Mouse (Mus musculus) hindbrain, embryonic 14.5 days (tissue): ENCODE measurements around the gene Entpd7. TPM values are rescaled to one million over a fixed set of nuclear protein-coding genes. Genes with fewer than 3 reads are reported as not detected.

ENCODE experiments used
- ATAC-seq: fragments of 200-750 bp; cut with Nextera tagmentation; 2 replicates; pipeline ENCODE4 v1.8.0; 2017; ENCODE audit warnings: moderate number of reproducible peaks, mild to moderate bottlenecking, moderate TSS enrichment, moderate library complexity; ENCODE audit not compliant: low FRiP score
- DNase-seq: peaks from one replicate; pipeline ENCODE4 v3.0.0-alpha.2; 2015; ENCODE audit warnings: low spot score
- H3K27ac ChIP-seq: fragments of 300-500 bp; sonication (generic); 2 replicates; pipeline ENCODE4 v1.5.1; 2014; ENCODE audit warnings: mild to moderate bottlenecking, moderate library complexity
- H3K27me3 ChIP-seq: fragments of 300-500 bp; sonication (generic); 2 replicates; pipeline ENCODE4 v1.6.1; 2014; ENCODE audit warnings: mild to moderate bottlenecking, low read length, mixed read lengths; ENCODE audit not compliant: control insufficient read depth, insufficient read depth
- H3K36me3 ChIP-seq: fragments of 300-500 bp; sonication (generic); replicated peaks from 2 replicates; pipeline ENCODE4 v1.6.1; 2014; ENCODE audit not compliant: control insufficient read depth, insufficient read depth
- H3K4me1 ChIP-seq: fragments of 300-500 bp; sonication (generic); replicated peaks from 2 replicates; pipeline ENCODE4 v1.6.1; 2014; ENCODE audit warnings: antibody characterized with exemption, low read length, mixed read lengths; ENCODE audit not compliant: control insufficient read depth, insufficient read depth
- H3K4me2 ChIP-seq: fragments of 300-500 bp; sonication (generic); replicated peaks from 2 replicates; pipeline ENCODE4 v1.6.1; 2014; ENCODE audit warnings: mild to moderate bottlenecking, moderate library complexity
- H3K4me3 ChIP-seq: fragments of 300-500 bp; sonication (generic); replicated peaks from 2 replicates; pipeline ENCODE4 v1.5.1; 2014; ENCODE audit warnings: mild to moderate bottlenecking, low read length
- H3K9ac ChIP-seq: fragments of 300-500 bp; sonication (generic); 2 replicates; pipeline ENCODE4 v1.6.1; 2014
- H3K9me3 ChIP-seq: fragments of 300-500 bp; sonication (generic); 2 replicates; pipeline ENCODE4 v1.6.1; 2016; ENCODE audit warnings: low read length; ENCODE audit not compliant: control insufficient read depth
- WGBS: fragments of 180-500 bp; shearing (Covaris S2); extraction: QIAGEN DNeasy Blood & Tissue Kit; methylation state at CpG from one replicate; pipeline ENCODE4 v1.1.7; 2014; 5-methylcytosine and 5-hydroxymethylcytosine counted together
- polyA plus RNA-seq: library from polyadenylated mRNA; unstranded; fragments of >200 nt; fragmentation: Nextera tagmentation; extraction: Ambion mirVana; gene quantifications from 2 replicates; pipeline ENCODE4 v1.2.1, GENCODE M21; 2014

Entpd7 gene
- polyA plus RNA-seq, 1 experiment from 2014 or later: 11.9 TPM

DNA sequence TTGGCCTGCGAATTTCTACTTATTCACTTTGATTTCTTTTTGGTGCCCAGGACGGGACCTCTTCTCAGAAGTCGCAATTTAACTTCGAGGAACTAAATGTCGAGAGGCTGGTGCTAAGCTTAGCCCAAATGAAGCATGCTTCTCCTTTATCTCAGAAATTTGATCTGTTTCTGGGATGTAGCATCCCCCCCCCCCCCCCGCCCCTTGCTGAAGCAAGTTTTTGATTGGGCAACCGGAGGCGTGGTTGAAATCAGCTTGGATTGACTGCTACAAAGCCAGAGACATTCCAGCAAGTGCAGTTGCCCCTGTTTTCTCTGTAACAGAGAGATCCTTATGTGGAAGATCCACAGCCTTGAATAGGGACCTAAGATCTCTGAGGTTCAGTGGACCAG, 40.6 kb downstream of the Entpd7 start:
- peaks cover 51% of the 10 kb centered on the region for H3K36me3 ChIP-seq
- 37% methylated on average over 7 of the region's 8 CpGs for WGBS
- 0 out of 2 replicates have a peak overlapping the region, but pooled peaks have one; percentile 33 for H3K27ac ChIP-seq
- no peaks in the 10 kb centered on the region for H3K4me1 ChIP-seq
- H3K9ac ChIP-seq: peak overlapping the region; percentile 46; the same call in 1 of the 2 replicates
- H3K27me3 ChIP-seq: no peaks in the 10 kb centered on the region
- H3K9me3 ChIP-seq: no peaks in the 10 kb centered on the region
- ATAC-seq (no peak), DNase-seq (no peak)
- peak overlapping the region; percentile 12; the same call in 1 of the 2 replicates for H3K4me3 ChIP-seq
- peak overlapping the region; percentile 38 for H3K4me2 ChIP-seq

DNA sequence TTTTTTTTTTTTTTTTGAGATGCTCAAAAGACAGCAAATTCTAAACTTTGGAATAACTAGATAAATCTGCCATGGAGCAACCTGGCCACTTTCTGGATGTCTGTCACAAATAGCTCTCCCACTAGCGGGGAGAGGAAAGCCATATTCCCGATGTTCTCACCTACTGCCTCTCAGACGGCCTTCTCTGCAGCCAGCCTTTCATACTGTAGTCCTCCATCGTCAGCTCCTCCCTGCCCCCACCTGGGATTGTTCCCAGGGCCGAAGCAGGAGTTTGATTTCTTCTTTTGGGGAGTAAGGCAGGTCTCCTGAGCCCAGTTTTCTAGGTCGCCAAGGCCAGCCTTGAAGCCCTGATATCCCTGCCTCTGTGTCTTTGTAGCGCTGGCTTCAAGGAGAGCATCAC, 41.7 kb downstream of the Entpd7 start:
- no peaks in the 10 kb centered on the region for H3K9me3 ChIP-seq
- H3K4me1 ChIP-seq: no peaks in the 10 kb centered on the region
- H3K36me3 ChIP-seq: peaks cover 50% of the 10 kb centered on the region
- WGBS: 69% methylated on average over 7 of the region's 7 CpGs
- H3K9ac ChIP-seq: no peak overlapping the region
- H3K27ac ChIP-seq: no peak overlapping the region
- no peaks in the 10 kb centered on the region for H3K27me3 ChIP-seq
- ATAC-seq (no peak), DNase-seq (no peak)
- no peak overlapping the region for H3K4me2 ChIP-seq
- H3K4me3 ChIP-seq: no peak overlapping the region

DNA sequence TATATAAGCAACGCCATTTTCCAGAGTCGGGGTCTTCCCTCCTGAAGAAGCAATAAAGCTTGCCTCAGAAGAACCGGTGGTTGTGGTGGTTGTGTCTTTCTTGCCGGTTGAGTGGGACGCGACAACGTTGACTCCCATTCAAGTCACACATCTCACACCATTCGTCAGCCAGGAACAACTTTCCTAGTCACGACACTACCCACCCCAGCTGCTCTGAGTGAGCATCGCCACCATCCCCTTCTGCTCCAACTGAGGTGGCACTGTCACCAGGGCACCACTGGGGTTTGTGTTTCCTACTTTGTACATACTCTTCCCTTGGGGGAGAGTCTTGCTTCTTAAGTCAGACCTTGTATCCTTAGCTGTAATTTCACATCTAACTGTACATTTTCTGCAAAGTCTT, 48.9 kb downstream of the Entpd7 start:
- Histone ChIP-seq H3K9ac (no peak overlapping the region), H3K4me1 (no peaks in the 10 kb centered on the region), H3K9me3 (no peaks in the 10 kb centered on the region), H3K4me3 (no peak overlapping the region), H3K4me2 (no peak overlapping the region), H3K36me3 (peaks cover 85% of the 10 kb centered on the region), H3K27me3 (no peaks in the 10 kb centered on the region), H3K27ac (no peak overlapping the region)
- 98% methylated on average over 10 of the region's 10 CpGs for WGBS
- DNase-seq: no peak
- no peak for ATAC-seq

- no peaks in the 10 kb centered on the region for H3K9me3 ChIP-seq
- H3K4me3 ChIP-seq: no peak overlapping the region
- 97% methylated on average over 7 of the region's 7 CpGs for WGBS
- peaks cover 92% of the 10 kb centered on the region for H3K36me3 ChIP-seq
- DNase-seq: no peak
- H3K9ac ChIP-seq: no peak overlapping the region
- no peak overlapping the region for H3K27ac ChIP-seq
- no peak overlapping the region for H3K4me2 ChIP-seq
- H3K4me1 ChIP-seq: no peaks in the 10 kb centered on the region
- H3K27me3 ChIP-seq: no peaks in the 10 kb centered on the region
- ATAC-seq: no peak
Observed at GRCm38 (mm10) chr19:43743401-43743800, 53.9 kb downstream of the Entpd7 start.

GRCm38 (mm10) chr19:43745740-43746139, 56.3 kb downstream of the Entpd7 start:
- Histone ChIP-seq H3K4me2 (no peak overlapping the region), H3K27ac (no peak overlapping the region), H3K4me3 (no peak overlapping the region), H3K4me1 (no peaks in the 10 kb centered on the region), H3K9me3 (no peaks in the 10 kb centered on the region), H3K27me3 (no peaks in the 10 kb centered on the region), H3K9ac (no peak overlapping the region), H3K36me3 (peaks cover 91% of the 10 kb centered on the region)
- 93% methylated on average over 3 of the region's 3 CpGs for WGBS
- DNase-seq (no peak), ATAC-seq (no peak)

DNA sequence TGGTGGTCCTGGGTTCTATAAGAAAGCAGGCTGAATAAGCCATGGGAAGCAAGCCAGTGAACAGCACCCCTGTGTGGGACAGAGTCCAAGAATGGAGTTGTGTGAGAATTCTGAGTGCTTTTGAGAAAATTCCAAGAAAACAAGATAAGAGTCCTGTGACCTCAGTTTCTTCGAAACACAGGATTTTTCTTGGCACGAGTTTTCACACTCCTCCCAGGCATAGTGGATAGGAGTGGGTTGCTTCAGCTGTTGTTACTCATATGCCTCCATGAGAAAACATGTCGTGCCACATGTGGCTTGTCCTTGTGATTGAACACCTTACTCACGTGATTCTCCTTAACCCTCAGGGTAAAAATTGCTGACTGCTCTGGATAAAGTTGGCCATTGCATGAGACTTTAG, 58.4 kb downstream of the Entpd7 start:
- Histone ChIP-seq H3K9me3 (no peaks in the 10 kb centered on the region), H3K9ac (no peak overlapping the region), H3K4me1 (0 out of 2 replicates have a peak, but pooled peaks cover 4% of the 10 kb centered on the region), H3K27me3 (no peaks in the 10 kb centered on the region), H3K27ac (no peak overlapping the region), H3K4me2 (no peak overlapping the region), H3K4me3 (no peak overlapping the region), H3K36me3 (peaks cover 74% of the 10 kb centered on the region)
- ATAC-seq (no peak), DNase-seq (no peak)
- 93% methylated on average over 4 of the region's 4 CpGs for WGBS

GRCm38 (mm10) chr19:43750008-43750407, 60.5 kb downstream of the Entpd7 start:
- Histone ChIP-seq H3K4me2 (no peak overlapping the region), H3K9me3 (no peaks in the 10 kb centered on the region), H3K9ac (no peak overlapping the region), H3K27ac (no peak overlapping the region), H3K4me1 (peaks cover 4% of the 10 kb centered on the region; the same call in 1 of the 2 replicates), H3K36me3 (peaks cover 56% of the 10 kb centered on the region), H3K4me3 (no peak overlapping the region), H3K27me3 (no peaks in the 10 kb centered on the region)
- ATAC-seq (no peak), DNase-seq (no peak)
- WGBS: 97% methylated on average over 2 of the region's 2 CpGs

DNA sequence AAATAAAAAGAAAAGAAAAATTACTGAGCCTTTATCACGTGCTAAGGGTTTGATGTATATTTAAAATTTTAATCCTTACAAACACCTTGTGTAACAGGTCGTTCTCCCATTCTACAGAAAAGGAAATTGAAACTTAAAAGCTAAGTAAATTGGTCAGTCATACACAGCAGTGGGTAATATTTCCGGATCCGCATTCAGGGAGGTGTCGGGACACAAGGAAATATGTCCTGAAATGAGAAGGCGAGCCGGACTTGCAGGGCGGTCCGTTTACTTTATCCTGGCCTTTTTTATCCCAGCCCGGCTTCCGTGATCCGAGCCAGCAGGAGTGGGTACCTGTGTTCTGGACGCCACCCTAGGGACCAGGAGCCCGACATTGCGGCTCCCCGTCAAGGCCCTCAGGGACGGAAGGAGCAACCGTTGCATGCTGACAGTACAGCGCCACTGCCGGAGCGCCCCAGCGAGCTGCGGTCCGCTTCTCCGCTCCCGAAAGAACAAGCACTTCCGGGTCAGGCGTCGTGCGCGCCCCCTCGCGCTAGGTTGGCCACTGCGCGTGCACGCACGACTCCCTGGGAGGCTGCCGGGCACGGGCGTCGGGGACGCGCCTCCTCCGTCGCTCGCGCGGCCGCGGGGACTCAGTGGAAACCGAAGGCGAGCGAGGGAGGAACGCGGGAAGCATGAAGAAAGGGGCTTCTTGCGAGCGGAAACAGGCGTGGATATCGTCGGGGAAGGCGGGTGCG, 63.2 kb downstream of the Entpd7 start, which contains the start of the genes Cutc and Cox15:
Gene Cutc, plus strand, starts transcription at position 508 of the 737 bp plus-strand sequence.
Gene Cox15, minus strand, starts transcription at position 512 of the 737 bp plus-strand sequence.
- ATAC-seq: peak; percentile 93
- WGBS: under 1% methylated on average over 59 of the region's 62 CpGs
- peak; percentile 98 for DNase-seq
- peak within 1 kb of the TSS; percentile 79 for H3K9ac ChIP-seq
- H3K27me3 ChIP-seq: no peaks in the 10 kb centered on the region
- H3K4me2 ChIP-seq: peak within 1 kb of the TSS; percentile 68
- H3K27ac ChIP-seq: peak within 1 kb of the TSS; percentile 92
- peaks cover 29% of the 10 kb centered on the region for H3K36me3 ChIP-seq
- peak within 1 kb of the TSS; percentile 67 for H3K4me3 ChIP-seq
- no peaks in the 10 kb centered on the region for H3K9me3 ChIP-seq
- H3K4me1 ChIP-seq: peaks cover 4% of the 10 kb centered on the region; the same call in 1 of the 2 replicates

- ATAC-seq: peak; percentile 87
- H3K9ac ChIP-seq: peak overlapping the region; percentile 79
- H3K27ac ChIP-seq: peak overlapping the region; percentile 92
- 3% methylated on average over 20 of the region's 24 CpGs for WGBS
- DNase-seq: peak; percentile 80
- peaks cover 23% of the 10 kb centered on the region for H3K36me3 ChIP-seq
- H3K4me3 ChIP-seq: peak overlapping the region; percentile 67
- no peaks in the 10 kb centered on the region for H3K27me3 ChIP-seq
- H3K4me2 ChIP-seq: peak overlapping the region; percentile 68
- no peaks in the 10 kb centered on the region for H3K9me3 ChIP-seq
- H3K4me1 ChIP-seq: peaks cover 4% of the 10 kb centered on the region; the same call in 1 of the 2 replicates
Observed at GRCm38 (mm10) chr19:43753226-43753835, 63.9 kb downstream of the Entpd7 start.
